Mouse (Mus musculus): ENCODE measurements around the gene Ehd1.

The Ehd1 gene

DNA sequence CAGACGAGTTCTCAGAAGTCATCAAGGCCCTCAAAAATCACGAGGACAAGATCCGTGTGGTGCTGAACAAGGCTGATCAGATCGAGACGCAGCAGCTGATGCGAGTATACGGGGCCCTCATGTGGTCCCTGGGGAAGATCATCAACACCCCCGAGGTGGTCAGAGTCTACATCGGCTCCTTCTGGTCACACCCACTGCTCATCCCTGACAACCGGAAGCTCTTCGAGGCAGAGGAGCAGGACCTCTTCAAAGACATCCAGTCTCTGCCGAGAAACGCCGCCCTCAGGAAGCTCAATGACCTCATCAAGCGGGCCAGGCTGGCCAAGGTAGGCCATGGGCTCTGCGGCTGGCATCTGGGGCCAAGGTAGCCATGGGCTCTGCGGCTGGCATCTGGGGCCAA lies 17.8 kb downstream of the Ehd1 start:
- ChIA-PET CTCF (interaction anchor here in 2 of 4 experiments (0.7 to 2.4 kb wide), 9 partner anchors 10 to 46 kb away, joined by 3 to 5 read pairs (median 4); partner anchors contain the start of genes Cdc42bpg (in 2 of the 2), Ehd1 (in 2 of the 2) and Map4k2 (in 1 of the 2)), POLR2A (interaction anchor here in 2 of 4 experiments (0.6 to 34.9 kb wide), 9 partner anchors 1 to 264 kb away, joined by 3 to 829 read pairs (median 6); partner anchors contain the start of genes Ehd1 (in 2 of the 2) and Sf1 (in 1 of the 2))

DNA sequence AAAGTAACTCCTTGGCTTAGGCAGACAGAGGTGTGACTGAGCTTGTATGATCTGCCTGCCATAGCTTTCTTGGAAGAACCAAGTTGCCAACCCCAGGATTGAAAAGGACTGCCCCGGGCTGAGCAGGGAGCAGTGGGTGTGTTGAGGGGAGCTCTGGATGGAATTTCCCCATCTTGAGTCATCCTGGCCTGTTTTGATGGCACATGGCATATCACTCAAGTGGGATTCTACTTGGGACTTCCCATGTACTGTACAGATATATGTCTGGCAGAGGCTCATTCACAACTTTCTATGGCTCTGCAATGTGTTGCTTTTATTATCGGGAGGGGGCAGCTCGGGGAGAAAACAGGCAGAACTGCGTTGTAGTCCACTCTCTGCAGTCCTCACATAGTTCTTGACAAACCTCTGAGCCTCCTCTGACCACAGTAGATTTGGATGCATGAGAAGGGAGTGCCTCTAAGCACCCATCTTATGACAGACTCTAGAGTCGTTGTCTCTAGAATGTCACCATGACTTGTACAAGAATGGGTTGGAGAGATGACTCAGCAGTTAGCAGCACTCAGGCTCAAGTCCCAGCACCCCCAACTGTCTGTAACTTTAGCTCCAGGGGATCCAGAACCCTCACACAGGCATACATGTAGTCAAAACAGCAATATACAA lies 20.2 kb downstream of the Ehd1 start:
- POLR2A ChIA-PET = interaction anchor here in 3 of 4 experiments (0.6 to 20.4 kb wide), 17 partner anchors 10 to 229 kb away, joined by 3 to 829 read pairs (median 4); partner anchors contain the start of genes Cdc42bpg (in 2 of the 3), Ehd1 (in 2 of the 3), Atg2a (in 1 of the 3) and Map4k2 (in 1 of the 3)
- CTCF ChIA-PET = interaction anchor here in 3 of 4 experiments (0.5 to 3.2 kb wide), 8 partner anchors 10 to 77 kb away, joined by 3 to 14 read pairs (median 6); partner anchors contain the start of genes Cdc42bpg (in 2 of the 3), Ehd1 (in 2 of the 3) and Men1 (in 1 of the 3)

DNA sequence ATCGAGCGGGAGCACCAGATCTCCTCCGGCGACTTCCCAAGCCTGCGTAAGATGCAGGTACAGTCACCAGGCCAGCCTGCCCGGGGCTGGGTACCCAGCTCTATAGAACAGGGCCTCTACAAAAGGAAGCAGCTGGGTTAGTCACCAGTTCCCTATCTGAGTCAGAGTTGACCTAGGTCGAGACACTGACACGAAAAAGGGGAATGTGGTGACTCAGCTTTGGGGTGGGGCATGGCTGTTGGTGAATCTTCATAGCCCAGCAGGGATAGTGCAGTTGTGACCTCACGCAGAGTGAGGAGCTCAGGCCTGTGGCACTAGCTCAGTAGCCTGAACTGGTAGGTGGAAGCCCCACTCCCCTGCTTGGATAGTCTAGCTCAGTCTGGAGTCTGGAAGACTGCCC lies 21.1 kb downstream of the Ehd1 start:
- ChIA-PET POLR2A (interaction anchor here in 3 of 4 experiments (0.6 to 20.4 kb wide), 26 partner anchors 9 to 342 kb away, joined by 3 to 829 read pairs (median 4); partner anchors contain the start of genes Ehd1 (in 2 of the 3), Atg2a (in 1 of the 3), Cdc42bpg (in 1 of the 3) and Map4k2 (in 1 of the 3)), CTCF (interaction anchor here (0.6 to 3.2 kb wide), 14 partner anchors 9 to 78 kb away, joined by 3 to 14 read pairs (median 4); partner anchors contain the start of genes Cdc42bpg (in 3 of the 4), Ehd1 (in 3 of the 4) and Men1 (in 1 of the 4))

DNA sequence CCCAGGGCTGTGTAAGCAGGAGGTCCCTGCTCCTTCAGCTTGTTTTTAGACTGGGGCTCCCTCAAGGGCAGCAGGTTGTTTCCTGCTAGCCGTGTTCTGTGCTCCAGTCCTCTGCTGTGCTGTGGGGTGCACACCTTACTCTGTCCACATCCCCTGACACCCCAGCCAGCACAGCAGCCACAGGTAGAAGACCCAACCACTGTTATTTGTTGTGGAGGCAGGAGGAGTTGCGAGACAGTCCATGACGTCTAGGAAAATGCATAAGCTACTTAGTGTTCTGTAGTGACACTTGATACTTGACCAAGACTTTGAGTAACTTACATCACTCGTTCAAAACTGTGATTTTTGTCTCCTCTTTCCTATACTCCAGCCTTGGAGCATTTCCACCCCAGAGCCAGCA lies 22.5 kb downstream of the Ehd1 start:
- ChIA-PET POLR2A (interaction anchor here in 3 of 4 experiments (0.6 to 20.4 kb wide), 17 partner anchors 7 to 272 kb away, joined by 3 to 829 read pairs (median 4); partner anchors contain the start of genes Ehd1 (in 2 of the 3), Arl2 (in 1 of the 3), Cdca5 (in 1 of the 3) and Snx15 (in 1 of the 3)), CTCF (interaction anchor here in 2 of 4 experiments (0.6 to 7.0 kb wide), 4 partner anchors 8 to 424 kb away, joined by 3 to 63 read pairs (median 4); partner anchors contain the start of gene Frmd8 (in 1 of the 2))

DNA sequence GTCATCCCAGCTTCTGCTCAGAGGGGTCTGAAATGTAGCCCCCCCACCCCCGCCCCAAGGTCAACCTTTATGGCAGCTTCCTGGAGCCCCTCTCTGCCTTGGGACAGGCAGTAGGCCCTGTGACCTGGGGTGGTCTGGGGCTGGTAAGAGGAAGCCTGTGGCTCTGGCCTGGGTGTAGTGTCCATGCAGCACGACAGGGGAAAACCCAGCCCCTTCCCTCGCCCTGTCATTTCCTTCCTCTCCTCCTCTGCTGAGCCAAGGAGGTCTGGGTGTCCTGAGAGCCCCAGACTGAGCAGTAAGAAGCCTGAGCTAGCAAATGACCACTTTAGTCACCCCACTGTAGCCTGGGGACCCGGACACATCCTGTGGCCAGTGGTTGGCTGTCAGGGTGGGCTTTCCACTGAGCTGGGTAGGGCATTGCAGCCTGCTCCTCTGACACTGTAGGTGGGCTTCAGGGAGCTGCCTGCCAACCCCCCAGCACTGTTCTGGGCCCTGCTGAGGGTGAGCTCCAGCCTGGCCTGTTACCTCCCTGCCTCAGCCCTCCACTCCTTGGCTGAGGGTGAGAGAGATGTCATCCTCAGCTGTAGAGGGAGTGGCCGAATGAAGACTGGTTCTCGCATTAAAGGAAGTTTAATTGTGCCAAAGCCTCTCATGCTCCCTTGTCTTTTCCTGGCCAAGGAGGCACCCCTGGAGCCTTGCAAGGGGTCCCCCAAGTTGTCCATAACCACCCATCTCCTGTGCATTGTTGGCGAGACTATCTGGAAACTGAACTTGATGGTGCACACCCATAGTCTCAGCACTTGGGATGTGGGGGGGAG lies 23.1 kb downstream of the Ehd1 start:
- ChIA-PET POLR2A (interaction anchor here (0.6 to 20.4 kb wide), 31 partner anchors 8 to 273 kb away, joined by 3 to 829 read pairs (median 4); partner anchors contain the start of genes Ehd1 (in 3 of the 4), Map4k2 (in 2 of the 4), Arl2 (in 1 of the 4) and Cdca5 (in 1 of the 4)), CTCF (interaction anchor here in 3 of 4 experiments (0.6 to 7.0 kb wide), 10 partner anchors 9 to 677 kb away, joined by 3 to 63 read pairs (median 6); partner anchors contain the start of genes Ehd1 (in 2 of the 3) and Frmd8 (in 1 of the 3))

DNA sequence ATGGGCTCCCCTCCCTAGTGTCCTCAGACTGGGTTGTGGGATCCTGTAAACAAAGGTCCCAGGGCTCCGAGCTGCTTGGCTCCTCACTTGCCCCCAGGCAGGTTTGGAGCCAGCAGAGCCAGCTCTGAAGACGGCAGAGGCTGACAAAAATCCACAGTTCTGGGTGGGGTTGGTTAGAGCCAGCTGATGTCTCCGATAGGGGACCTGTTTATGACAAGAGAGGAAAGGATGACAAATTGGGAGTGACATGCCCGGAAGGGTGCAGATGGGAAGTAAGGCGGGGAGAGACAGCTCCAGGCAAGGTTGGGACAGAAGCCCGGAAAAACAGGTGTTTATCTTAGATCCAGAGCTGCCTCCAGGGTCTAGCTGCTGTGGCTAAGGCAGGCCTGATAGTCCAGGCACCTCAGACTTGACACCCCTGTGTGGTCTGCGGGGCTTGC lies 23.9 kb downstream of the Ehd1 start:
- CTCF ChIA-PET = interaction anchor here in 3 of 4 experiments (0.6 to 7.0 kb wide), 9 partner anchors 23 to 678 kb away, joined by 3 to 63 read pairs (median 6); partner anchors contain the start of gene Ehd1 (in 2 of the 3)

DNA sequence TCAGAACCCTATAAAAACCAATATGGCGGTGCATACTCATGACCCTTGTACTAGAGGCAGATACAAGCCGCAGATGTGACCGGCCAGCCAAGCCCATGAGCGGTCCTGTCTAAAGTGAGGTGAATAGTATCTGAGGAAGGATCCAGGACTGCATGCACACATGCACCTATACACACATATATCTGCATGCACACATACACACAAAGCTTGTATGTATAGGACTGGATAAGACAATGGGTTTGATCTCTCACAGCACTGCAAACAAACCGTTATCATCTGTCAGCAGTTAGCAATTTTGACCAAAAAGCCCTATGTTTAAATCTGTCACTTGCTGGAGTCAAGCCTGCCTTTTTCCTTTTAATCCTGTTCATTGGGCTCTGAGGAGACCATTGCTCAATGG lies 25.6 kb downstream of the Ehd1 start:
- POLR2A ChIA-PET = interaction anchor here in 3 of 4 experiments (1.0 to 20.4 kb wide), 14 partner anchors 10 to 515 kb away, joined by 3 to 829 read pairs (median 8); partner anchors contain the start of genes Ehd1 (in 3 of the 3) and Men1 (in 1 of the 3)
- CTCF ChIA-PET = interaction anchor here in 3 of 4 experiments (0.6 to 7.0 kb wide), 12 partner anchors 10 to 66 kb away, joined by 3 to 66 read pairs (median 7); partner anchors contain the start of genes Ehd1 (in 1 of the 3) and Ppp2r5b (in 1 of the 3)

More for the DNA sequence above, 23.9 kb downstream of the Ehd1 start:
- POLR2A ChIA-PET = interaction anchor here (0.6 to 20.4 kb wide), 24 partner anchors 9 to 644 kb away, joined by 3 to 829 read pairs (median 4); partner anchors contain the start of genes Ehd1 (in 3 of the 4), Map4k2 (in 2 of the 4), Men1 (in 1 of the 4) and Sac3d1 (in 1 of the 4)

DNA sequence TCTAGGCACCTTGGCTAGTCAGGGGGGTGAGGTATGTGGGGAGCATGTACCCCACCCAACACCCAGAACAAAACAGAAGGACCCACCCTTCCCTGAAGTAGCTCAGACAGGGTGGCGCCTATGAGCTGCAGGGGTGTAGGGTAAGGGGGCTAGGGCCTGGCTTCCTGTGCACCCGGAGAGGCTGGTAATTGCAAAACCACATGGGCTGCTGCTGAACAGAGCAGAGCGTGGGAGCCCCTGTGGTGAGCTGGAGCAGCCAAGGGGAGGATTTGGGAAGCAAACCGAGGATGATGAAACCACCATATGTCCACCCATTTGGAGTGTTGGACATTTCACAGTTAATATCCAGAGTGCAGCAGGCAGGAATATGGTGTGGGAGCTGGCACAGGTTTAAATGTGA lies 26.0 kb downstream of the Ehd1 start:
- POLR2A ChIA-PET = interaction anchor here in 3 of 4 experiments (0.7 to 20.4 kb wide), 22 partner anchors 11 to 516 kb away, joined by 3 to 829 read pairs (median 6); partner anchors contain the start of genes Ehd1 (in 3 of the 3), Capn1 (in 1 of the 3), Cdca5 (in 1 of the 3) and Men1 (in 1 of the 3)
- CTCF ChIA-PET = interaction anchor here in 3 of 4 experiments (0.8 to 7.0 kb wide), 12 partner anchors 11 to 67 kb away, joined by 3 to 66 read pairs (median 7); partner anchors contain the start of genes Ehd1 (in 1 of the 3) and Ppp2r5b (in 1 of the 3)

DNA sequence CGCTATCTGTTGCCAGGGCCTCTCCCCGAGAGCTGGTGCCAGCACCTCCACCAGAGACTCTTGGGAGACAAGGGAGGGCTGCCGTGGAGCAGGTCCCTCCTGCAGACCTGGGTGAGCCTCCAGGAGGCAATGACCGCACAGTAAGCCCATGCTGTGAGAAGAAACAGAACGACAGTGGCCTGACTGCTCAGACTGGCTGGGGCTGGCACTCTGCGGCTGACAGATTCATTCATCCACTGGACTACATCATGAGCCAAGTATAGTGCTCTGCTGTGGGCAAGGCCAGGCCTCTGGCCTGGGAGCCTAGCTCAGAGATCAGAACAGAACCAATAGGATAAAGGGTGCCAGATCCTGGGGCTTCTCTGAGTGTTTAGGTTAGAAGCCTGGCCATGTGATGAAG lies 27.3 kb downstream of the Ehd1 start:
- POLR2A ChIA-PET = interaction anchor here in 3 of 4 experiments (0.9 to 20.4 kb wide), 22 partner anchors 10 to 289 kb away, joined by 3 to 829 read pairs (median 6); partner anchors contain the start of genes Ehd1 (in 3 of the 3), Men1 (in 2 of the 3), Capn1 (in 1 of the 3) and Cdca5 (in 1 of the 3)
- CTCF ChIA-PET = interaction anchor here (0.5 to 7.0 kb wide), 18 partner anchors 9 to 517 kb away, joined by 3 to 66 read pairs (median 6); partner anchors contain the start of genes Ehd1 (in 2 of the 4) and Pola2 (in 1 of the 4)

DNA sequence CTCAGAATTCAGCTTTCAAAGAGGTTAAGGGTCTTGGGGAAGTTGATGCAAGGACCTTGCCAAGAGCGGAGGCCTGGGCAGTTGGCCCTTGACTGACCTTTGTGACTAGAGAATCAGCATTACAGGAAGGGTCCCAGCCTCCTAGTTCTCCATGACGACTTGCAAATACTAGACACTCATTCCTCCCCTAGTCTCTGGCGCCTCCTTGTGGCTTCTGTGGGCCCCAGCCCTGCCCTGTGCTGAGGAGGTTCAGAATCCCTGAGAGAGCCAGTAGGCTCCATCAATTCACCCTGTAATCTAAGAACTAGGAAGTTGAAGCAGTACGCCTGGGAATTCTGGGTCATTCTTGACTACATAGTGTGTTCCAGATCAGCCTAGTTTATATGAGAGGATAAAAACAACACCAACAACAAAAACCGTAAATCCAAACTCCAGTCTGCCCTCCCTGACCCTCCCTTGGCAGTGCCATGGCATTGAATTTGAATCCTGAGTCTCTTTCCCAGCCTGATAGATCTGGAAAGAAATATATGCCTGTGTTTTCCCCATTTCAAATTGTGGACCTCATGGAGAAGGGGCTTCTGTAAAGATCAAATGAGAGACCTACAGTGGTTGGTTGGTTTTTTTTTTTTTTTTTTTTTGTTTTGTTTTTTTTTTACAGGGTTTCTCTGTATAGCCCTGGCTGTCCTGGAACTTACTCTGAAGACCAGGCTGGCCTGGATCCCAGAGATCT lies 28.4 kb downstream of the Ehd1 start:
- ChIA-PET CTCF (interaction anchor here in 2 of 4 experiments (1.5 to 7.0 kb wide), 9 partner anchors 10 to 44 kb away, joined by 3 to 66 read pairs (median 9); partner anchors contain the start of gene Ehd1 (in 2 of the 2)), POLR2A (interaction anchor here in 3 of 4 experiments (1.1 to 20.4 kb wide), 15 partner anchors 9 to 244 kb away, joined by 3 to 829 read pairs (median 13); partner anchors contain the start of genes Ehd1 (in 3 of the 3), Men1 (in 2 of the 3), Sac3d1 (in 1 of the 3) and Znhit2 (in 1 of the 3))

DNA sequence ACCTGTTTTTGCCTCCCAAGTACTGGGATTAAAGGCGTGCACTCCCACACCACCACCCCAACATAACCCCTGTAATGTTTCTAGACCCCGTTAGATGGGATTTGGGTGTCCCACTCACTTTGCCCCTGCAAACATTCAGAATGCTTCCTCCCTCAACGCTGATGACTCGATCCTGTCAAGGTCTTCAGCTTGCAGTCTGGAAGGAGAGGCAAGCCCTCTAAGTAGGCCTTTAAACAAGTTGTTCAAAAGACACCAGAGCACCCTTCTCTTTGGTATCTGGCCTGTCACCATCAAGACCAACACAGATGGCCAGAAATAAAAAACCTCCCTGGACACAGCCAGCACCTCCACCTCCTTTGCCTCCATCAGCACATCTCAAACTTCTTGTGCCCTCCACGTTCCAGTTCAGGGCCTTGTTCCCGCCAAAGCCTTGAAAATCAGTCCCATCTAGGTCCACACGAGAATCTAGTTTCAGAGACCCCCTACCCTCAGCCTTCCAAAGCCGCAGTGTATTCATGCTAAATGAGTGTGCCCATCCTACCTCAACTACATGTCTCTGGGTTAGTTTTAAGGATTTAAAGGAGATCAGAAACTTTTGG lies 29.1 kb downstream of the Ehd1 start:
- CTCF ChIA-PET = interaction anchor here in 3 of 4 experiments (1.4 to 3.6 kb wide), 3 partner anchors 29 to 39 kb away, joined by 5 to 66 read pairs (median 25); partner anchors contain the start of gene Ehd1 (in 1 of the 3)
- POLR2A ChIA-PET = interaction anchor here in 2 of 4 experiments (7.4 to 20.4 kb wide), 3 partner anchors 14 to 29 kb away, joined by 58 to 829 read pairs (median 187); partner anchors contain the start of gene Ehd1 (in 2 of the 2)

DNA sequence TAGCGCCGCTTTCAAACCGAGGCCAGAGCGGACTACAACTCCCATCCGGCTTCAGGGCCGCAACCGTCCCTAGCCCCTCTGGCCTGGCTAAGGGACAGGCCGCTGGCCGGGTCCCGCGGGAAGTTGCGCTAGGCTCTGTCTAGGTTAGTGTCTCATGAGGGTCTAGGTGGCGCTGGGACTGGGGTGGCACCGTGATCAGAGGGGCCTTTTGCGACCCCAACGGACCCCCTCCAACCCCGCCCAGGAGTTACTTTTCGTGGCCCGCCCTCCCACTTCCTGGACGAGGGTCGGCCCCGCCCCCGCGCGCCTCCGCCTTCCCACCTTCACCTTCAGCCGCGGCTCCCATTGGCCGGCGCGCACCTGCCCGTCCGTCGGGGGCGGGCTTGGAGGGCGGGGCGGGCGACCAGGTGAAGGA lies 29.6 kb downstream of the Ehd1 start, which contains the start of gene Cdc42bpg:
Cdc42bpg (plus strand) TSS at position 320 of the 415 bp plus-strand sequence.
- POLR2A ChIA-PET = interaction anchor here (0.5 to 20.4 kb wide), 48 partner anchors 9 to 260 kb away, joined by 3 to 829 read pairs (median 6); partner anchors contain the start of genes Ehd1 (in 3 of the 4), Cdca5 (in 2 of the 4), Men1 (in 2 of the 4) and Sf1 (in 2 of the 4)

DNA sequence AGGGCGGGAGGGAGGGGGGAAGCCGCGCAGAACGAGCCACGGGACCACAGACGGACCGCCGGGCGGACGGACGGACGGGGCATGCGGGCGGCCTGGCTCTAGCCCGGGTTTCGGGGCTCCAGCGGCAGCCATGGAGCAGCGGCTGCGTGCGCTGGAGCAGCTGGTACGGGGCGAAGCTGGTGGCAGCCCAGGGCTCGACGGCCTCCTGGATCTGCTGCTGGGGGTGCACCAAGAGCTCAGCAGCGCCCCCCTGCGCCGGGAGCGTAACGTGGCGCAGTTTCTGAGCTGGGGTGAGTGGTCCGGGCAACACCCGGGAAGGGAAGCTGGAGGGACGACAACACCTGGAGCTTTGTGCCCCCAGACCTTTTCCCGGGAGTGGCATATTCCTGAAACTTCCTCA lies 30.1 kb downstream of the Ehd1 start:
- CTCF ChIA-PET = interaction anchor here (0.6 to 1.9 kb wide), 83 partner anchors 9 to 830 kb away, joined by 3 to 25 read pairs (median 4); partner anchors contain the start of genes Ehd1 (in 2 of the 4), Map4k2 (in 2 of the 4), Men1 (in 2 of the 4) and Ppp2r5b (in 2 of the 4)
- POLR2A ChIA-PET = interaction anchor here (0.5 to 2.2 kb wide), 59 partner anchors 9 to 432 kb away, joined by 3 to 31 read pairs (median 5); partner anchors contain the start of genes Ehd1 (in 3 of the 4), Cdca5 (in 2 of the 4), Men1 (in 2 of the 4) and Sf1 (in 2 of the 4)

More for the DNA sequence above, 29.6 kb downstream of the Ehd1 start, which contains the start of gene Cdc42bpg:
- CTCF ChIA-PET = interaction anchor here (0.6 to 1.9 kb wide), 62 partner anchors 8 to 673 kb away, joined by 3 to 25 read pairs (median 5); partner anchors contain the start of genes Ehd1 (in 2 of the 4), Atg2a (in 1 of the 4), Cdca5 (in 1 of the 4) and Map4k2 (in 1 of the 4)

Measured in embryonic stem cell, embryonic (primary cell).